Mouse (Mus musculus): ENCODE results near the gene Mapk10.

The Mapk10 gene

DNA sequence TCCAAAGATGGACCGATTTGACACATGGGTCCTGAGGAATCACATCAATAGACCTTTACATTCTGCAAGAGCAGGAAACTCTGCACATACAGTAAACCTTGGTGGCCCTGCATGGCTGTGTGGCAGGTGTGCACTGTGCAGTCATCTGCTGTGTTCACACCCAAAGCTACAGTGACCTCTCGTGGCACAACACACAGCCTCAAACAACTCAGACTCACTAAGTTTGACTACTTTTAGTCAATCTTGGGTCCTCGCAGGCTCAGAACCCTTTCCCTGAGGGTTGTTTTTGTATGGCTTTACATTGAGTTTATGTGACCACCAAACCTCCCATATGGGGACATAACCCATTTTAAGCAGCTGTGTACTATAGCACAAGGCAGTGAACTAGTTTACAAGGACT, 47.1 kb downstream of the Mapk10 start:
- no peak for DNase-seq

DNA sequence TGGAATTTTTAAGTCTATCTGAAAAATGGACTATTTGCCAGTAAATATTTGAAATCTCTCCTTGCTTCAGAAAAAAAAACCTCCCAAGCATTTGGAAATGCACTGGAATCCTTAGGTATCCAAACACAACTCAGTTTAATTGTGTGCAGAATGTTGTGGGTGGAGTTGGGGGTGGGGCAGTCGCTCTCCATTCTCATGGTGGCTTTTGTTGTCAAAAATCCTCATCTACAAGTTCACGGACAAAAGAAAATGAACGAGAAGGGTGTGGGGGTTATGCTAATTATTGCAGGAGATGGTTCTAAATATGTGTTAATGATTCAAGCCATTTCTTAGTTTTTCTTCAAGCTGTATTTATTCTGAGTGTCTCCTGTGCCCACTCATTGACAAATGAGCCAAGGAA, 49.6 kb downstream of the Mapk10 start:
- DNase-seq = no peak

GRCm38 (mm10) chr5:103161196-103161540, 50.0 kb downstream of the Mapk10 start:
- DNase-seq = no peak

GRCm38 (mm10) chr5:103160314-103161195, 50.6 kb downstream of the Mapk10 start:
- DNase-seq = no peak

GRCm38 (mm10) chr5:103140935-103141334, 70.2 kb downstream of the Mapk10 start:
- no peak for DNase-seq

- peak; percentile 45 for DNase-seq
These were observed 76.3 kb downstream of the Mapk10 start for GRCm38 (mm10) chr5:103134839-103135238.

GRCm38 (mm10) chr5:103133626-103134025, 77.5 kb downstream of the Mapk10 start:
- peak; percentile 9 for DNase-seq

DNA sequence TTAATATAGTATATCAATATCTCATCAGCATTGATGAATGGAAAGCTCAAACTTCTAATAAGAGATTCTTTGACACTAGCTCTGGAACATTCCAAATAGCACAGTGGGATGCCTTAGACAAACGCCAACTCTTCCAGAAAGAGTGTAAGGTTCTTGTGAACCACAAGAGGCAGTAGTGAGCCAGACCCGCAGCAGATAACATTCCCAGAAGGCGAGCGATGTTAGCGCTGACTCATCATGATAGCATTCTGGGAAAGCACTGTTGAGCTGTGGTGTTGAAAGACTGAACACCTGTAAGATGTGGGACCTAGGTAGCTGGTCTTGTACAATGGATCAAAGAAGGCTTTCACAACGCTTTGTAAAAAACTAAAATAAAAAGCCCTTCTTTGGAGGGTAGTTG, 78.3 kb downstream of the Mapk10 start:
- no peak for DNase-seq

- no peak for DNase-seq
These were observed 91.5 kb downstream of the Mapk10 start for GRCm38 (mm10) chr5:103119618-103120017.

DNA sequence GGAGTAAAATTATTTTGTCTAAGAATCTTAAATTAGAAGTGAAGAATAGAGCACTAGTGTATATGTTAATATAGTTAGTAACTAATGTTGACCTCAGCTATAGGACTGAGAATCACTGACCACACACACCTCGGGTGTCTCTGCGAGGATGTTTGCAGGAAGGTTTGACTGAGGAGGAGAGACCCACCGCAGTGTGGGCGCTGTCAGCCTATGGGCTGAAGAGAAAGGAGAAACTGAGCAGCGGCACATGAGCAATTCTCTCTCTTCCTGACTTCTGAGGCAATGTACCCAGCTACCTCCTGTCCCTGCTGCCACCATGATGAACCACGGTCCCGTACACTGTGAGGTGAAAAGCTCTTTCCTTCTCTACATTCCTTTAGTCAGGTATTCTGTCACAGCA, 95.6 kb downstream of the Mapk10 start:
- no peak for DNase-seq

DNA sequence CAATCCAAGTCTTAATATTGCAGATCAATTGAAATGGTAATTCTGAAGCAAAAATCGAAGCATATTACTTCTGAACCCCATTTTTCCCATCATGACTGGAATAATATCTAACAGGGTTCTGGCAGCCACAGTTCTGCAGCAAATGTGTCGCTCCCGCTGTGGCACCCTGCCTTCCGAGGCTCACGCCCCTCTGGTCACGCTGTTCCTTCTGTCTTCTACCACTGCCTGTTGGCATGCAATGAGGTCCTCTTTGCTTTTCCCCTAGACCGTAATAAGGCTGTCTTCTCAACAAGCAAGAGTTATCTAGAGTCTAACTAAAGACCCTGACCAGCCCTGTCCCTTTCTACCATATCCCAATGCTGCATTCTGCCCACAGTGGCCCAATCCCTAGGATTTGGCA, 98.7 kb downstream of the Mapk10 start:
- no peak for DNase-seq

GRCm38 (mm10) chr5:103109409-103109808, 101.7 kb downstream of the Mapk10 start:
- no peak for DNase-seq

GRCm38 (mm10) chr5:103105441-103106414, 105.4 kb downstream of the Mapk10 start:
- DNase-seq = peak; percentile 9

GRCm38 (mm10) chr5:103104082-103104481, 107.1 kb downstream of the Mapk10 start:
- DNase-seq = no peak

- DNase-seq = no peak
These were observed 108.2 kb downstream of the Mapk10 start for GRCm38 (mm10) chr5:103102876-103103393.

DNA sequence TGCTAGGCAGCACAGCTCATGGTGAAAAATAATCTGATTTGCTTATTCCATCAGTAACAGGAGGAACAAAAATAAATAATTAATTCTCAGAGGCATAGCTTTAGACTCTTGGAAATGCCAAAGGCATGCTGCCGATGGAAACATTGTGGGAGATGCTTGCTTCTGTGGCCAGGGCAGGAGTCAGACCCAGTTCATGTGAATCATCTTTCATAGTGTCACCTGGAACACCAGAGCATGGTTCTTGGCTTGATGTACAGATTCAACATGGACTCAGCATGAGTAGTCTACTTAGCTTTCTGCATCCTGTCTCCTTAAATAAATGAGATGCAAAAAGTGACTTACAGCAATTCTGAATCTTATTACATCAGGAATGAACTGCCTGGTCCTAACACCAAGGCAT, 109.0 kb downstream of the Mapk10 start:
- DNase-seq = no peak

DNA sequence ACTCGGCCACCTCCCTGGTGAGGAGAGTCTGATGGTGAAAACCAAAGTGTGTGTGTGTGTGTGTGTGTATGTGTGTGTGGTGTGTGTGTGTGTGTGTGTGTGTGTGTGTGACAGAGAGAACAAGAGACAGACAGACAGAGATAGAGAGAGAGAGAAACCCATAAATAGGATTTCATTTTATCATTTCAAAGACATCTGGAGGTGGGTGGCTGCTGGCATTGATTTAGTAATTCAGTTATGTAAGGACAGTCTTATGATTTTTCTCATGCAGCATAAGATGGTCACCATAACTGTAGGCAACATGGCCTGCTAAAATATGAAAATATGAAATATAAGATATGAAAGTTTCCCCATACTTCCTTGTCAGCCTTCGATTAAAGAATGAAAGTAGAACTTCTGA, 117.0 kb downstream of the Mapk10 start:
- DNase-seq = no peak

DNA sequence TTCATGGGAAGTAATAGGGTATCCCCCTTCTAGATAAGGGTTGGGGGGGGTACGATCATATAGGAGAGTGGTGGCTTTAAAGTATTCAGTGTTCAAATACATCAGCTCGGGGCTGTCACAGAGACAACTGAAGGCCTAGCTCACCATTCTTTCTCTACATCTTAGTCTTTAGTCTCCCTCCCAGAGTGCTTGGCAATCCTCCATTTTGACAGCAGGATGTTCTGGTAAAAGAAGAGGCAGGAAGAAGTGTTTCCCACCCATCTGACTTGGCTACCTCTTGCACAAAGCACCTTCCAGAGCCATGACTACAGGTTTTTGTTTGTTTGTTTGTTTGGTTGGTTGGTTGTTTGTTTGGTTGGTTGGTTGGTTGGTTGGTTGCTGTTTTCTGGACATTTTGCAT, 125.3 kb downstream of the Mapk10 start:
- DNase-seq = no peak

DNA sequence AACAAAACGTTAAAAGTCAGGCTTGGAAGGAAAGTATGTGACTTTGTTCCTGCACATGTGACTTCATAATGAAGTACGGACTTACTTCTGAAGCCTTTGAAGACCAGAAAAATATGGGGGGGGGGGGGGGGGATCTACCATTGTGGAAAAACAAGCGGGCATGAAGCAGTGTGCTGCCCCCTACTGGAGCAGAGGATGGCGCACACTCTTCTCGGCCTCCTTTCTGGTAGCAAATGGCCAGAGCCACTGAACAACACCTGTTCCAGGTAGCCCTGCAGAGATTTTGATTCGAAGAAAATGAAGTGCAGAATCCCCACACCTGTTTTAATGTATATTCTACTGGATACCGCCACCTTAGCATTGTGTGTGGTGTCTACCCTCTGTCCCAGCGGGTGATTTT, 135.7 kb downstream of the Mapk10 start:
- DNase-seq = peak; percentile 31

DNA sequence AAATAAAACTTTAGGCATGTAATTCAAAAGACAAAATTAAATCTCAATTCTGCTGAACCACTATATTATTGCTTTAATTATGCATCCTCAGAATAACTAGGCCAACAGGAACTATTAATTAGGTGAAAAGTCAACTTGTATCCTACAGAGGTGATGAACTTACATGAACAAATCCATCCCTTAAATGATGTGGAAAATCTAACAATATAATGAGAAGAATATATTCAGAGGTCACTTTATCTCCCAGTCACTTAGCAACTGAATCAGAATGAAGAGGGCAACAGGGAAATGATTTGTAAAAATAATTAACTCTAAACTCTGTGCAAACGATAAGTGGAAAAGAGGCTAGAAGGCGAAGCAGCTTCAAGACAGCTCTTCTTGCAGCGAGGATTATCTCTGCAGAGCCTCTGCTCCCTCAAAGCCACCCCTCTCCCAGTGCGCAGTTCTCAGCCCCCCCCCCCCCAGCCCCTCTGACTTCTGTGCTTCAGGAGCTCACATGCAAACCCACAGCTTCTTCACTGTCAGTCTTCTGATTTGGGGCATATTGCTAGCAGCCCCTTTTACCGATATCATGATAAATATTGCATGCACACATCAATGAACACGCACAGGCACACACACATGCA, 138.8 kb downstream of the Mapk10 start:
- no peak for DNase-seq

DNA sequence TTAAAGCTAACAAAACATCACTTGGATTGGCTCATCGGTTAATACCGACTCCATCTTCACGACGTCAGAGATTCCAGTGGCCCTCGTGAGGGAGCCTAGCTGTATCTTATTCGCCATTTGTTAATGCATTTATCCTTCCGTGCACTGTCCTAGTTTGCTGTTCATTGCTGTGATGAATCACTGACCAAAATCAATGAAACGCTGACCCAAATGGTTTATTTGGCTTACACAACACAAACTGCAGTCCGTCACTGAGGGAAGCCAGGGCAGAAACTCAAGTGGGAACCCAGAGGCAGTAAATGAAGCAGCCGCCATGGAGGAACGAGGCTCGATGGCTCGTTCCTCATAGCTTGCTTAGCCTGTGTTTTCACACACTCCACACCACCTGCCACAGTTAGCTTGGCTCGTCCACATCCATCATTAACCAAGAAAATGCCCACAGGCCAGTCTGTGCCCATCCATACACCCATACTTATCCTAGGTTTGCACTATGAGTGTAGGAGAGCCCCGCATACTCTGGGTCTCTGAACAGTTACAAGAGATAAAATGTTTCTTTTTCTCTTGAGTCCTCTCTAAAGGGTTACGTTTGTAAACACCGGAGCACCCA, 140.0 kb downstream of the Mapk10 start:
- DNase-seq = no peak

DNA sequence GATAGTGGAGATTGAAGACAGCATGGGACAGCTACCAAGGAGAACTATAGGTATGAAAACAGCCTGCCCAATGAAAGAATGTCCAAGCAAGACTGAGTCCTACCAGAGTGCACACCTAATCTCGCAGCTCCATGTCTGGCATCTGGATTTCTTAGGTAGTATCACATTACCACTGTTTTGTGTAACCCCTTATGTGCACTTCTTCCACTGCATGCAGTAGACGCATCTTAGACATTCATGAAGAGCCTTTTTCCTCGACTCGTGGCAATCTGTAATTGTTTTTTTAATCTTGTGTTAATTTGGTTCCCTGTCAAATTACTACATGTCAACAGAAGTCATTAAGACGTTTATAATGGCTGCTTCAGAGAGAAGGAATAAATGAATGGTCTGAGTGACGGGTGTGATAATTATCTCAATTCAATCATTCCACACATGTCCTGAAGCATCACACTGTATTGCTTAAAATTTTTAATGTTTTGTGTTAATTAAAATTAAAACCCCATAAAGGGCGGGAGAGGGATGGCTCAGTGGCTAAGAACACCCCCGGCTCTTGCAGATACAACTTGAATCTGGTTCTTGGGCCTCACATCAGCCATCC, 160.7 kb downstream of the Mapk10 start:
- no peak for DNase-seq

Data from kidney, postnatal 10 days (tissue).